Mouse (Mus musculus): ENCODE measurements around the gene Guk1. TPM values are rescaled to one million over a fixed set of nuclear protein-coding genes. Genes with fewer than 3 reads are reported as not detected.
A peak's percentile ranks its signal among the peaks of the same experiment; 100 is the strongest.

Guk1 gene
- total RNA-seq, 2 experiments from 2014 or later, result 17.1 to 20.2 TPM

DNA sequence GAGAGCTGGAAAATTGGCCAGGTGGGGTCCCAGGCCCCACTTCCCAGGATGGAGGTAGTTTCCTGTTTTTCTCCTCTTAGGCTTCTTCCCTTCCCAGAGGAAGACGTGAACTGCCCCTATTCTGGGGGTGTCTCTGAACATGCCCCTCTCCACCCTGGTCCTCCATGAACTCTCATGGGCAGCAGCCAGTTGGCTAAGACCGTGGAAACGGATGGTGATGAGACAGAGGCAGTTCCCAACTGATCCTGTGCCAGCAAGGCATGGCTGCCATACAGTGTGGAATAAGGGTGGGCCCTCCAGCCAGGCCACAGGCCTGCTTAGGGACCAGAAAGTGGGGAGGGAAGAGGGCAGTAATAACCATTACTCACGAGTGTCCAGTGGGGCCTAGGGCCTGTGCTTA lies 21.5 kb downstream of the Guk1 start:
- no peak for DNase-seq
- intact Hi-C loops (cut with DNase I; ENCODE audit: low total_unique reads), result no loop called here

DNA sequence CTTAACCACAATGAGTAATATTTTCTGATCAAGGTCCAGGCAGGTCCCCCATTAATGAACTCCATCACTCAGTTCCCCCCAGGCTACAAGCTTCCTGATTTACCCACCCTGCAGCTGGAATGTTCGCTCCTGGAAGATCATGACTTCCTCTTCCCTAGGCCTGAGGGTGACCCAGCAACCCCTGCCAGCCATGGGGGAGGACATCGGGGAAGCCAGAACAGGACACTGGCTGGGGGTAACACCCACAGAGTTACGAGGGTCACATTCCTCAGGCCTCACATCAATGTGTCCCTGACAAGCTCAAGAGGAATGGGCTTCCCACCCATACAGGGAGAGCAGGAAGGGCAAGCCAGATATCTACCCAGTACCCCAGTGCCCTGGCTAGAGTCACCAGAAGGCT lies 22.2 kb downstream of the Guk1 start:
- no peak for DNase-seq
- intact Hi-C loops (cut with DNase I; ENCODE audit: low total_unique reads), result no loop called here

DNA sequence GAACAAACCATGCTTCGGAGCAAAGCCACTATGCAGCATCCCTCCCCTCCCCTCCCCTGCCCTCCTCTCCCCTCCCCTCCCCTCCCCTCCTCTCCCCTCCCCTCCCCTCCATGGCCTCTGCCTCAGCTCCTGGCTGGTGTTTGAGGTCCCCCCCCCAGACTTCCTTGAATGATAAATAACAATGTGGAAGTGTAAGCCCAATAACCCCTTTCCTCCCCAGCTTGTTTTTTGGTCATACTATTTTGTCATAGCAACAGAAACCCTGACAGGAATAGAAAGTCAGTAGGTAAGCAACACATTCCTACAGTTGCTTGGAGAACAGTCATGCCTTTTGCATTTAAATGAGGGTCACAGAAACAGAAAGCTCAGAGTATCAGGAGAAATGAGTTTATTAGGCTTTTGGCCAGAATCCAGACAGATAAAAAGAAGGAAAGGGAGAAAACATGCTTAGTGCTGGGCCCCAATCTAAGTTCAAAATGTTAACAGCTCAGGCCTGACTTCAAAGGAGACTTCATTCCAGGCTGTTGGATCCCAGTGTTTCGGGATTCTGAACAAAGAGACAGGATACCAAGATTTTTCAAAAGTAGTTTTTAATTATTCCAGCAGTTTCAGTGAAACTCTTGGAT lies 26.3 kb downstream of the Guk1 start:
- intact Hi-C loops (cut with DNase I; ENCODE audit: low total_unique reads), result no loop called here
- DNase-seq, result no peak

DNA sequence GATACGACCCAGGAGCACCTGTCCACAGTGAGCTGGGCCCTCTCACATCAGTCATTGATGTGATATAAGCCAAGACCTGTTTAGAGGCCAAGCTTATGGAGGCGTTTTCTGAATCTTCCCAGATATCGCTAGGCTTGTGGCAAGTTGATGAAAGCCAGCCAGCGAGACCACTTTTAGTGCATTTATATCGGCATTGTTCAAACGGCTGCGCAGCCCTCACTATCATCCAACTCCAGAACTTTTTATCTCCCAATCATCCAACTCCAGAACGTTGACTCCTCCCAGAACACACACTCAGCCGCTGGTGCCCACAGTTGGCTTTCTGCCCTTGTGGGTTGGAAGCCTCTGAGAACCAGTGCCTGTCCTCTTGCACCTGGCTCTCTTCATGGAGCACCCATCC lies 27.6 kb downstream of the Guk1 start:
- no peak for DNase-seq
- intact Hi-C loops (cut with DNase I; ENCODE audit: low total_unique reads), result no loop called here

DNA sequence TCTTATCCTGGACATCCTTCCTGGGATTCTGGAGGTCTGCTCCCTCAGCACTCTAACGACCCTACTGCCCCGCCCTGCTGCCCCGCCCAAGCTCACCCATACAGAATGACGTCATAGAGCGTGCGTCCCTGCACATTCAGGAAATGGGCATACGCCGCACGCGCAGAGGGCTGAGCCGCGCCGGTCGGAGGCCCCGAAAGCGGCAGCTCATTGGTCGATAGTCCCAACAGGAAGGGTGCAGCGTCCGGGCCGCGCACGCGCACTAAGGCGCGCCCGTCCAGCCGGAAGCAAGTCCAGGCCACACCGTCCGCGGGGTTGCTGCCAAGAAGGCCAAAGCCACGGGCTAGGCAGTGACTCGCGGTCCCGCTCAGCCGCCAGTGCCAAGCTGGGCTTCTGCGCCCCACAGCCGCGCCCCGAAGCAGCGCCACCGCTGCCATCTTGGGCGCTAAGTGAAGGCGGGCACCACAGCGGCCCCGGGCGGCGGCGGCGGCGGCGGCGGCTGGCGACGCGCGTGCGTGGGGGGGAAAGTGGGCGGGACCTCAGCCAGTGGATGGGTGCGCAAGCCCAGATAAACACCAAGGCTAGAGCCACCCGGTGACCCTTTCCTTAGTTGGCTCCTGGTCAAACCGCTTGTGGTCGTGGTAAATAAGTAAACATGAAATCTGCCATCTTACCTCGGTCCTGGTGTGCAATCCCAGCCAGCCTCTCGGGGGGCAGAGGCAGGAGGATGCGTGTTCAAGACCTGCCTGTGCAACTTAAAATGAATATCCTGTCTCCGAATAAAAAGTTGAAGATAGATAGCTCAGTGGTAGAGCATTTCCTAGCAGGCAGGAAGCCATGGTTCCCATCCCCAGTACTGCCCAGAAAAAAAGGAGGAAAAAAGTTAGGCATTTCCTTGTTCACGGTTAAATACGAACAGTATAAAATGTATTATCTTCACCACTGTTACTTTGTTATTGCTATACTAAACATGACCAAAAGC lies 28.5 kb downstream of the Guk1 start, which contains the start of gene Iba57:
TSS of gene Iba57 (minus strand) at position 485 of the 982 bp plus-strand sequence.
- peak; percentile 96 for DNase-seq
- intact Hi-C loops (cut with DNase I; ENCODE audit: low total_unique reads), result no loop called here

DNA sequence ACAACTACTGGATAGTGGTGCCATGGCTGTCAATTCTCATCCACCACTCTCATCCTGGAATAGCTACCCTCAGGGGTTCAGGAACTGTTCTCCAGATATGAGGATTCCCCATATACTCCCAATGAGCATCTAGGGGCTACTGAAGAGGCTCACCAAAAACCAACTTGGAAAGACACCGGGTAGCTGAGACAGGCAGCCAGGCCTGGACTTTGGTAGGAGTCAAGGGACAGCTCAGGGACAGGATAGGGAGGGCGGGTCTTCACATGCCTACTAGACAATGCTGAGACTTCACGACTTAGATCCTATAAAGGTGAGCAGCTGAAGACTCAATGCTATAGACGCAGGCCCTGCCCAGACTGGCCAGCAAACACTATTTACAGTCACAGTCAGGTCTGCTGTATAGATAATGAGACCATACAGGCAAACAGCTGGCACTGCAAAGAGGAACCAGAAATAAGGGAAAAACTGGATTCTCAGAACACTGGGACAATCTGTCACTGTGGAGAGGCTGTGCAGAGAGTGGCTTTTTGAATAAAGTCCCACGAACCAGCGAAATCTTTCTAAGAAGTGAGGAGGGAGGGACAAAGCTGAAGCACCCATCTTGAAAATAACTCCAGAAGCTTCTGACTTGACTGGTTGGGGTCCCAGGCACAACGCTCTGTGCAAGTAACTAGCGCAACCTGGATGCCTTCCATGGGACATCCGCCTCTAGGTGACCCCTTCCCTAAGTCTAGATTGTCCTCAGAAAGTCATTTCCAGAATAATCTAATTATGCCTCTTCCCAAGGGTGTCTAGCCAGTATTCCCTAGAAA lies 29.4 kb downstream of the Guk1 start:
- no peak for DNase-seq
- intact Hi-C loops (cut with DNase I; ENCODE audit: low total_unique reads), result no loop called here

DNA sequence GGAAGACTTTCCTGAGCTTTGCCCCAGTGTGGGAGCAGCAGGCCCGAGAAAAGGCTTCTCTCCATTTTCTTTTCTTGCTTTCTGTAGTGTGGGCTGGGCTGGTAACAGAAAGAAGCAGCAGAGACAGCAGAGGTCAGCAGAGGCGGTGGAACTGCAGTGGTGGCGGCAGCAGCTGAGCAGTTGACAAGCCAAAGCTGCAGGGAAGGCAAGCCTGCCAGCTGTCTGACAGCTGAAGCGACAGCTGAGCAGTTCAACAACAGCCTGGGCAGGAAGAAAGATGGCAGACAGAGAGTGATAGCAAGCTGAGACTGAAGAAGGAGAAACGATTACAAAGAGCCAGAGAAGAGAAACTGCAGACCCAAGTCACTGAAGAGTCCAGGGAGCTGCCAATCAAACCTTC lies 30.6 kb downstream of the Guk1 start:
- intact Hi-C loops (cut with DNase I; ENCODE audit: low total_unique reads), result no loop called here
- DNase-seq, result peak; percentile 73

DNA sequence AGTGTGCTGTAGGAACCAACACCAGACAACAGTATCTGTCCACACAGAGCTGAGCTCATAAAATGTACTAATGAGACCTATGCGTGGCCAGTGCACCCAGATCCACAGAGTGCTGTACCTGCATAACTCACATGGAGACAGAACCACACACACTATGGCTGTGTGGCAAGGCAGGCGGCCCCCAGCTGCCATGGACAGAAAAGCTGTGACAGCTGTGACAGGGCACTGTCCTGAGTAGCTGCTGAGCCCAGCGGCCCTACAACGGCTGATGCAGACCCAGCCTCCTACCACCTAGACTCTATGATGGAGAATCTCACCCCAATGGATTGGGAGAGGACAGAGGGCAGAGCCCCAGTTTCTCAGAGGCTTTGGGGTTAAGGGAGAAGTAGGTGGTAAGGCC lies 32.5 kb downstream of the Guk1 start:
- no peak for DNase-seq
- intact Hi-C loops (cut with DNase I; ENCODE audit: low total_unique reads), result no loop called here

DNA sequence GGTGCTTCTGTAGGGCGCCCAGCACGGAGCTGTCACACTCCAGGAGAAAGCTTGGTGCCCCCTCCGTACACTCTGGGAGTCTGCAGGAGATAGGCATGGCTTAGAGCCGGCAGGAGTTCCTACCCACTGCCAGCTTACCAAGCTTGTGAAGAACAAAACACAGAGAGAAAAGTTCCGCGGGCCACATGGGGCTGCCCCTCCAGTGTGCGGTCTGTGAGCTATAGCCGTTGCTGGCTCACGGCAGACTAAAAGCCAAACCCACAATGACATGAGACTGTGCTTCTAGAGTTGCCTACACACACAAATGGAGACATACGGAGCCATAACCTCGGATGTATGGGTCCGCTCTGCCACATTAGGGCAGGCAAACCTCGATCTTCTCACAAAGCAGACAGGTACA lies 32.9 kb downstream of the Guk1 start:
- intact Hi-C loops (cut with DNase I; ENCODE audit: low total_unique reads), result no loop called here
- DNase-seq, result no peak

DNA sequence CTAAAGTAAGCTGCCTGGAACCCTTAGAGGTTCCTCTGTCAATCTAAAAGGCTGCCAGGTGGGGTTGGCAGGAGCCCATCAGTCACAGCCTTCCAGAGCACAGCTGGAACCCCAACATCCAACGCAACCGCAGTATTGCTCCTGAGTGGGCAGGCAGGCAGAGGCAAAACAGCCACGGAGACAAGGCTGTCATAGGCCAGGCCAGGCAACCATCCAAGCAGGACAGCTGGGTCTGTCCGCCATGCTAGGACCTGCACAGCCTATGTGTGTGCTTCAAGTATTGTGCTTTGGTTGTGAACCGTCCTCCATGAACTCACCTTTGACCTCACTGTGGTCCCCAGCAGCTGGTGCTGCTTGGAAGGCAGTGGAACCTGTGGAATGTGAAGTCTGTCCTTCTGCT lies 36.1 kb downstream of the Guk1 start:
- DNase-seq, result no peak
- intact Hi-C loops (cut with DNase I; ENCODE audit: low total_unique reads), result no loop called here

DNA sequence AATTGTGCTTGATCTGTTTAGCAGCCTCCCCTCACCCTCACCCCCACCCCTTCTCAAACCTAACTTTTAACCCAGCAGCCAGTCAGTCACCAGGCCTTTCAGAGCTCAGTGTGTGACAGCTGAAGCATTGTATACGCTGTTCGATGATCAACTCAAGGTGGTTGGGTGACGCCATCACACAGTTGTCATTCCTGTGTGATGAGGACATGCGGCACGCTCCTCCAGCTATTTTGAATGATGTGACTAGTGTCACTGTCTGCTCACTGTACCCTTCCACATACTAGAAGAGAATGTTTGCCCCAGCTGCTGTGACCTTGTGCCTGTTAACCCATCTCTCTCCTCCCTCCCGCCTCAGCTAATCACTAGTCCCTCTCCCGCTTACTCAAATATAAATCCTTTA lies 37.8 kb downstream of the Guk1 start:
- intact Hi-C loops (cut with DNase I; ENCODE audit: low total_unique reads), result no loop called here
- no peak for DNase-seq

DNA sequence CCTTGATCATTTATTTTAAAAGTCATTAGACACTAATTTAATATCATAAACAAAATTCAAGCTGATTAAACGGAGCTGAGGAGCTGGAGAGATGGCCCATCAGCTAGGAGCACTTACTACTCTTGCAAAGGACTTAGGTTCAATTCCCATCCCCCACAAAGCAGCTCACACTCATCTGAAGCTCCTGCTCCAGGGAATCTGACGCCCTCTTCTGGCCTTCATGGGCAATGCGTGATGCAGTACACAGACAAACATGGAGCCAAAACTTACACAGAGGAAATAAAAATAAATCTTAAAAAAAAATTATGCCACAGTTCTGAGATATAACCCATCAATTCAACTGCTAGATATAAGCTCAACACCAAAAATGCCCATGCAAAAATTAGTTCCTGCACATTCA lies 40.3 kb downstream of the Guk1 start:
- DNase-seq, result no peak
- intact Hi-C loops (cut with DNase I; ENCODE audit: low total_unique reads), result no loop called here

DNA sequence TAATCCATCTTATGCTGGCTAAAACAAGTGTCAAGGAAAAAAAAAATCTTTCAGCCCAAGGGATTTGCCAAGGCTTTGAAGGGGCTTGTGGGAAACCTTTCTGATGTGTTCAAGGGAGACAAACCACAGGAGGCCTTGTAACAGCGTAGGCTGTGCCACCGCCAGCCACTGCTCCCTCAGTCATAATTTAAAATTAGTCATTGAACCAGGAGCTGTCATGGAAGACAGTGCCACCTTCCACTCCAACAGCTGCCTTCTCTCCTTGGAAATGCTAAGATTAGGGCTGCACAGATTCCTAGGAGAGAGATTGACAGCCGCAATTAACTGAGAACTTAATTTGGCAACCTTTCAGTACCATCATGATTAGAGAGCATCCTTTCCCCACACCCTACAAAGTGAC lies 42.7 kb downstream of the Guk1 start:
- intact Hi-C loops (cut with DNase I; ENCODE audit: low total_unique reads), result no loop called here
- no peak for DNase-seq

DNA sequence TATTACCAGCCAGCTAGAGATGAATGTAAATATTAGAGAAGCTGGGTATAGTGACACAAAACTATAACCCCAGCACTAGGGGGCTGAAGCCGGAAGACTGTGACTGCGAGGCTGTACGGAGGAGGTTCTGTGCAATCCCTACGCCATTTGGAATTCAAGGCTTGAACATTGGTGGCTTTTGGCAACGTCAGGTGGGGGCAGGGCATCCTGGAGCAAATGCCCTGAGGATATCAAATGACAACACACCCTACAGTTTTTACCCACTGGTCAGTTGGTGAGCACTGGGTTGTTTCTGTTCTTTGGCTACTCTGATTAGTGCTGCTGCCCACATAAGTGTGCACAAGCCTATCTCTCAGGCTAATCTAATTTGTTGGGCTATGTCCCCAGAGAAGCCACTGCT lies 49.0 kb downstream of the Guk1 start:
- intact Hi-C loops (cut with DNase I; ENCODE audit: low total_unique reads), result no loop called here
- no peak for DNase-seq

DNA sequence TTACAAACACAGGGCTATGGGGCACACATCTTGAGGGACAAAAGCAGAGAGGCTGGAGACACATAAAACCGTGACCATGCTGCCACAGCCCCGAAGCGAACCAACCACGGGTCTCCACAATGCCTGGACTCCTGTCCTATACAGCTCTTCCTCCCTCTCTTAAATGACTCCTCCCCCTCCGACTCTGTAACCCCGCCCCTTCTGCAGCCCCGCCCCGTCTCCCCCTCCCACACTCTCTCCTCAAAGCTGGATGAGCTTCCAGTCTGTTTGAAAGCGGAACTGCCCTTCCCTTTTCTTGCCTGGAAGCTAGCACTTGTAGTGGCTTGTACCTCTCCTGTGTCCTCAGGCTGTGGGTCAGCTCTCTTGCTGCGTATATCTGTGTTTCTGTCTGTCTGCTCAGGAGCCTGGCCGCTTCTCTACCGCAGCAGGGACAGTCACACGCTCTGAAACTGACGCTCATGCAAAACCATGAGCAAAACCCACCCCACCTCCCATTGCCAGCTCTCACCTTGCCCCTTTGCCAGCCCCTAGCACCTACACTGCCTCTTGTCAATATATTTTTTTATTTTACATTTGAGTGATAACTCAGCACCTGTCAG lies 50.1 kb downstream of the Guk1 start:
- intact Hi-C loops (cut with DNase I; ENCODE audit: low total_unique reads), result no loop called here
- DNase-seq, result no peak

DNA sequence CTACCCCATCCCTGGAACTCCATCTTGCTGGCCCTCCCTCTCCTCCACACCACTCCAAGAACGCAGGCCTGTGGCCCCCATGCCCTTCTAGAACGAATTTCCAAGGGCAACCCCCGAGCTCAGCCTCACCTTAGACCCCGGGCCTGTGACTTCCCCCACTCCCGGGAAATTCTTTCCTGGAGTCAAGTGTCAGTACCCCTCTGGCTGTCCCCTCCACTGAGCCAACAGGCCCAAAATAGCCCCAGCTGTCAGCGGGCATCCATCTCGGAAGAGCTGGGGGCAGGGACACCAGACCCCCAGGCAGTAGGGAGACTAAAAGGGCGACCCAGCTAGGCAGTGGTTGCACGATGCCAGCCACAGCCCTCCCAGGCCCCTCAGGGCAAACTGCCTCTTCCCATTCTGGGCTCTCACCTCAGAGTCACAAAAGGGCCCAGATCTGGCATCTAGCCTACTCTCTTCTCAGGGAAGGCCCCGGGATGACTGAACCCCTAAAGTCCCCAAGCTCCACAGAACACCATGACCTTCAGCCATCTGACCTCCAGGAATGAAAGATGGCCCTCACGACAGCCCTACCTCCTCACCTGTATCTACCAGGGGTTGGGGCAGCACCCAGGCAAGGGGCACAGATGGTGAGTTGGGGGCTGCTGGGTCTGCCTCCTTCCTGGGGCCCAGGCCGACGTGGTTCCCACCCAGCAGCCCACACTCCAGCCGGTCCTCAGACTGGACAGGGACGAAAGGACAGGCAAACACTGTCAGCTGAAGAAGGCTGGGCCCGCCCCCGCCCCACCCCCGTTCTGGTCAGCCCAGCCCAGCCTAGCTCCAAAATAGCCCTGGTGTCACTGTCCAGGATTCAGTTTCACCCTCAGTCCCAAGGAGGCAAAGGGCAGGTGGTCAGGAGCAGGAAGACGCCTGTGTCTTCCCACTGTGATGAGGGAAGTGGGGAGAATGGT lies 53.2 kb downstream of the Guk1 start:
- DNase-seq, result peak; percentile 68
- intact Hi-C loops (cut with DNase I; ENCODE audit: low total_unique reads), result no loop called here

DNA sequence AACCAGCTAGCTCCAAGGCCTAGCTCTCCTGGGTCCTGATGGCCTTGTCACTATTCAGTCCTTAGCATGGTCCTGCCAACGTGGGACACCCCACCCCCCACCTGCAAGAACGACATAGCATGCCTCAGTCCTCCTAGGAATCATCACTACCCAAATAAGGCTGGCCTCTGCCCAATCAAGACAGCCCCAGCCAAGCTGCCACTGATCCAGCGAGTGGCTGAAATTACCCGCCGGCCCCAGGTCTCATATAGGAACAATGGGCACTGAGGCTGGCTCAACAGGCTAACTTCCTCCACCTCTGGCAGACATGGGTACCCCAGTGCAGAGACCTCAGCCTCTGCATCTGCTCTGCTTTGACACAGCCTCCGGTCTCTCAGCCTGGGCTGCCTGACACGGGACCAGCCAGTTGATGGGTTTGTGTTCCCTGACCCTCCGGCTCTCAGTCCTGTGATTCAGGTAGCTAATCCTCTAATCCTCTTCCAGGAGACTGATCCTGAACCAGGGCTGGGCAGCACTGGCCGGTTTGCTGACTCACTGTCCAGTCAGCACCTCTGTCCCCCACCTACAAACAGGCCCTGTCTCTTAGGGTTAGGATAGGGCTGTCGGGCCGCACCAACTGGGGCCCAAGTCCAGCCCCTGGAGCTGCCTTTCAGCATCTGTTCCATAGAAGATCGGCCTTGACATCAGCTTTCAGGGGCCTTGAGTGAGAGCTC lies 54.9 kb downstream of the Guk1 start:
- intact Hi-C loops (cut with DNase I; ENCODE audit: low total_unique reads), result no loop called here
- DNase-seq, result no peak

DNA sequence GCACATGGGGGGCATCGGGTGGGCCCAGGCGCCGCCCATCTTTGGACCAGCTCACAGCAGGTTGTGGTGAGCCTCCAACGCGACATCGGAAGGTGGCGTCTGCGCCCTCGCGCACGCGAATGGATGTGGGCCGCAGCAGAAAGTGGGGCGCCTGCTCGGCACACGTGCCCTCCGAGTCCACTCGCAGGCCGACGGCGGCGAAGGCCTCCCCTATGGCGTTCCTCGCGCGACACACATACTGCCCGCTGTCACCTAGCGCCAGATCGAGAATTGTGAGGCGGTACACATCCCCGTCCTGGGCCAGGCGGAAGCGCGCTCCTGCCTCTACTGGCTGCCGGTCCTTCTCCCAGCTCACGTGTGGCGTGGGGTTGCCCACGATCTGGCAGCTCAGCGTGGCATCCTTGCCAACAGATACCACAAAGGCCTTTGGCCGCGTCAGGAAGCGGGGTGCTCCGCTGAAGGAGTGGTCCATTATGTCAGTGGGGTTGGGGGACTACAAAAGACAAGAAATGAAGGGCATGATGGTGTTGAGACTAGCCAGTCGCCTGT lies 56.0 kb downstream of the Guk1 start, which contains the start of gene Obscn:
TSS of gene Obscn (minus strand) at position 499 of the 549 bp plus-strand sequence.
- intact Hi-C loops (cut with DNase I; ENCODE audit: low total_unique reads), result no loop called here
- no peak for DNase-seq

Data from gastrocnemius, postnatal 14 days (tissue).